Mouse (Mus musculus) embryonic fibroblast, embryonic 13.5 days (primary cell): Measurements from ENCODE around the gene Wasl.

ENCODE experiments used
- CTCF ChIP-seq: IDR thresholded peaks from 2 replicates; pipeline ENCODE4 v1.5.1; 2011; ENCODE audit warnings: mild to moderate bottlenecking, control low read depth, low read length, moderate library complexity, borderline replicate concordance; ENCODE audit not compliant: insufficient read depth
- POLR2A ChIP-seq: IDR thresholded peaks from 2 replicates; pipeline ENCODE4 v1.6.1; 2011; ENCODE audit warnings: low read depth, mild to moderate bottlenecking, control low read depth, low read length, moderate library complexity

DNA sequence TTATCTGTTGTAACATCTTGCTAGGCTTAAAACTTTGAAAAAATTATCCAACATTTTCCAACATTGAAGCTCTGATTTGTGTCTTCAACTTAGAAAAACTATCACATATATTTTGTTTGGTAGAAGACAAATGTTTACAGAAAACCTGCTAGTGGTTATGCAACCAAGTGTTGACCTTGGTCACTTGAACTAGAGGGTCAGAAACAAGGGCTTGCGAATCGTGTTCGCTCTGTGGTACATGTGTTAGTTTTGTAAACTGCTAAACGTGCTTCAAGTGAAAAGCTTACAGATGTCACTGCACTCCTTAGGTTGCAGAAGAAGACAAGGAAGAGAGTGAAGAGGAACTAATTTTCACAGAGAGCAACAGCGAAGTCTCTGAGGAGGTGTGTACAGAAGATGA is 61.8 kb downstream of the Wasl start:
- TF ChIP-seq CTCF (no peak), POLR2A (no peak)
